Mouse (Mus musculus) inflammation-experienced regulatory T-cells (primary cell): ENCODE data around the gene AI837181. TPM values are rescaled to one million over a fixed set of nuclear protein-coding genes. Genes with fewer than 3 reads are reported as not detected.

Experiments used
- polyA plus RNA-seq, 2 experiments: library from polyadenylated mRNA; unstranded; fragments of 100-300 nt; shearing (Covaris generic); gene quantifications; one replicate each; pipeline ENCODE4 v1.2.1; 2017

AI837181 gene
- polyA plus RNA-seq: 10 to 100 TPM; 27.7 to 34.4 TPM

DNA sequence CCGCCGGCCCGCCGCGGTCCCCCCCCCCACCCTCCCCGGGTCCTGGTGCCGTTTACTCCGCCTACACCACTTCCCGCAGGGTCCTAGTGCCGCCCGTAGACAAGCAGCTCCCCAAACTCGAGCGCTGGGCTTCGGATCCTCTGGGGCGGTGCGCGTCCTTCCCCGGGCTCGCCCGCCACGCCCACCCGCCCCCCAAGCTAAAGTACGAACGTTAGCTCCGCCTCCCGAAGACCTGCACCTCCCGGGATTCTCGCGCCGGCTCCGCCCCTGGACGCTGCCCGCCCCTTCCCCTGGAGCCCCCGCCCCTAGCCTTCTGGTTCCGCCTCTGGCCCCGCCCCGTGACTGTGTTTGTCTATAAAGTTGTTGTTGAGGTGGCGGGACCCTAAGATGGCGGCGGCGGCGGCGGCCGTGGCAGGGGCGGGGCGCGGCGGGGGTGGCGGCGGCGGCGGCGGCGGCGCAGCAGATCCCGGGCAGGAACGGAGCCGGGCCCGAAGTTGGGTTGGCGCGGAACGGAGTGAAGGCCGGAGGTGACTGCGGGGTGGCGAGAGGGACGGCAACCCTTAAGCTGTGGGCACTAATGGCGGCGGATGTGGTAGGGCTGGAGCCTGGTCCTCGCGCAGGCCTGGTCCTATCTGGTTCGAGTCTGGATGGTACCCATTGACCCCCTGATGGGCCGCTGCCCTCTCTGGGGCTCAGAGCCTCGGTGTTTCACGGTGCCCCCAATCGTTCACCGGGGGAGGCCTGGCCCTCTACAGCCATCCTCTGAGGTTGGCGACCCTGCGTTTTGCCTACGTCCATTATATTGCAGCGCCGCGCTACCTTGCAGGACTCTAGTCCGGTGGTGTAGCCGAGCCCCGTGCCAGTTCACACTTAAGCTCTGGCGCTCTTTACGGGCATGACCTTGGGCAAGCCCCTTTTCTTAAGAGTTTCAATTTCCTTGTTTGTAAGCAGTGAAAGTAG lies at the start of gene AI837181, which contains the start of gene Drap1:
TSS of gene AI837181 (plus strand) at position 363 of the 960 bp plus-strand sequence.
TSS of gene Drap1 (minus strand) at position 198 of the 960 bp plus-strand sequence.

GRCm38 (mm10) chr19:5388588-5389242 lies 36.2 kb upstream of the AI837181 start, which contains the start of gene Sart1:
Gene Sart1 (minus strand): TSS chr19:5388703.

DNA sequence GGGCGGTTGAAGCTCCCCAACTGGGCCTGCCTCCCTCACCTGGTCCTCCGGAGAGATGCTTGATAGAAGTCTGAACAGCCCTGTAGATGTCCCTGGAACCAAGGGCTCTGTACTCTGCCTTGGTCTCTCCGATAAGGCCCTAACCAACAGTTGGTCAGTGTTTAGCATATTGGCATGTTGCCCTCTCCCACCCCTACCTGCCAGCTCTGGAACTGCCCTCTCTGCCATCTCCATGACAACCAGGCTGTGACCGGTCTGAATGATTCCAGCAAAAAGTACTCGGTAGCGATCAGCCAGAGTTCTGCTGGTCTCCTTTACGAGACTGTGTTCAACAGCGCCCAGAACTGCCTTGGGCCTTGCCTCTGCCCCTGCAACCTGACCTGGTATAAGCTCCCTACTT lies 22.7 kb upstream of the AI837181 start, which contains the start of gene Tsga10ip:
TSS of gene Tsga10ip (minus strand) at position 234 of the 400 bp plus-strand sequence.

GRCm38 (mm10) chr19:5447515-5448353 lies 22.8 kb downstream of the AI837181 start, which contains the start of gene Fosl1:
Gene Fosl1 (plus strand): TSS chr19:5447547.

GRCm38 (mm10) chr19:5457746-5458442 lies 33.0 kb downstream of the AI837181 start, which contains the start of gene Ccdc85b:
Gene Ccdc85b (minus strand): TSS chr19:5457894.

DNA sequence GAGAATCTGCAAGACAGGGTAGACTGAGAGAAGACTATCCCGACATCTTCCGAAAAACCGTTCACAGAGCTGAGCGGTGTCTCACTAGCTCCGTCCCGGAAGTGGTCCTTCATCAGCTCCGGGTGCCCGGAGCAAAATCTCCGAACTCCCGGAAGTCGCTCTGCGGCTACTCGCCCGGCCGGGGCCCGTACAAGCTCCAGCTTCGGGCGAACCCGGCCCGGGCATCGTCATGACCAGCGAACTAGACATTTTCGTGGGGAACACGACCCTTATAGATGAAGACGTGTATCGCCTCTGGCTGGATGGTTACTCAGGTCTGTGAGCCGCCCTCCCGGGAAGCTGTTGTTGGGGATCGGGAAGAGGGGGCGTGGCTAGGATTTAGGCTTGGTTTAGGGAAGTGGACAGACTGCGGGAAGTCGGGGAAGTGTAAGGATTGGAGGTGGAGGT lies 35.5 kb downstream of the AI837181 start, which contains the start of gene Fibp:
TSS of gene Fibp (plus strand) at position 151 of the 447 bp plus-strand sequence.

GRCm38 (mm10) chr19:5468374-5468773 lies 43.4 kb downstream of the AI837181 start, which contains the start of gene Ctsw:
Gene Ctsw (minus strand): TSS chr19:5468507.

GRCm38 (mm10) chr19:5473720-5474119 lies 48.8 kb downstream of the AI837181 start, which contains the start of gene Efemp2:
Gene Efemp2 (plus strand): TSS chr19:5473954.

Other genes with a start within 250 kb of the AI837181 start
- gene Pacs1, start 152.0 kb upstream of the AI837181 start, polyA plus RNA-seq: 100 to 1,000 TPM; 106 to 118 TPM
- 100 to 1,000 TPM; 329 to 399 TPM for gene Sf3b2, start 129.7 kb upstream of the AI837181 start, polyA plus RNA-seq
- under 1 TPM; 0.23 to 0.51 TPM for gene Gal3st3, start 126.8 kb upstream of the AI837181 start, polyA plus RNA-seq
- not detected for gene Catsper1, start 89.4 kb upstream of the AI837181 start, polyA plus RNA-seq
- 1 to 10 TPM; 1.8 to 3.6 TPM for gene Cst6, start 75.6 kb upstream of the AI837181 start, polyA plus RNA-seq
- 10 to 100 TPM; 54.9 to 70.9 TPM for gene Eif1ad, start 58.4 kb upstream of the AI837181 start, polyA plus RNA-seq
- gene Banf1, start 58.0 kb upstream of the AI837181 start, polyA plus RNA-seq: 100 to 1,000 TPM; 233 to 287 TPM
- 100 to 1,000 TPM; 200 to 224 TPM for gene Sart1, start 36.4 kb upstream of the AI837181 start, polyA plus RNA-seq
- under 1 TPM; 0.61 to 0.80 TPM for gene Tsga10ip, start 22.6 kb upstream of the AI837181 start, polyA plus RNA-seq
- gene Drap1, start 165 bp upstream of the AI837181 start, polyA plus RNA-seq: 100 to 1,000 TPM; 196 to 206 TPM
- gene Fosl1, start 22.4 kb downstream of the AI837181 start, polyA plus RNA-seq: 1 to 10 TPM in 1 of 2 experiments, not detected in 1; 2.1 TPM
- 10 to 100 TPM; 11.6 to 13.7 TPM for gene Ccdc85b, start 32.8 kb downstream of the AI837181 start, polyA plus RNA-seq
- 100 to 1,000 TPM; 133 to 135 TPM for gene Fibp, start 35.5 kb downstream of the AI837181 start, polyA plus RNA-seq
- gene Ctsw, start 43.4 kb downstream of the AI837181 start, polyA plus RNA-seq: 100 to 1,000 TPM; 127 to 211 TPM
- gene Efemp2, start 48.8 kb downstream of the AI837181 start, polyA plus RNA-seq: 1 to 10 TPM; 1.1 to 2.2 TPM
- 10 to 100 TPM; 57.6 to 65.5 TPM for gene Mus81, start 63.3 kb downstream of the AI837181 start, polyA plus RNA-seq
- gene Cfl1, start 65.3 kb downstream of the AI837181 start, polyA plus RNA-seq: 1,000 to 10,000 TPM; 3,119 to 3,710 TPM
- gene 1700020D05Rik, start 78.6 kb downstream of the AI837181 start, polyA plus RNA-seq: under 1 TPM; 0.25 to 0.28 TPM
- gene Snx32, start 85.4 kb downstream of the AI837181 start, polyA plus RNA-seq: 10 to 100 TPM; 17.2 to 20.0 TPM
- 1 to 10 TPM in 1 of 2 experiments, under 1 TPM in 1; 0.20 to 4.2 TPM for gene Ovol1, start 135.5 kb downstream of the AI837181 start, polyA plus RNA-seq
- gene Ap5b1, start 142.9 kb downstream of the AI837181 start, polyA plus RNA-seq: 10 to 100 TPM; 16.0 to 19.1 TPM
- 100 to 1,000 TPM; 142 to 162 TPM for gene Rnaseh2c, start 176.7 kb downstream of the AI837181 start, polyA plus RNA-seq
- gene Kat5, start 185.1 kb downstream of the AI837181 start, polyA plus RNA-seq: 10 to 100 TPM; 45.4 to 62.9 TPM
- 100 to 1,000 TPM; 169 to 173 TPM for gene Rela, start 212.3 kb downstream of the AI837181 start, polyA plus RNA-seq
- 100 to 1,000 TPM; 213 to 259 TPM for gene Sipa1, start 238.6 kb downstream of the AI837181 start, polyA plus RNA-seq